Mouse (Mus musculus) liver, adult 2 months (tissue): ENCODE measurements around the gene Vmn1r218.

ENCODE experiments used
- CTCF ChIP-seq: fragments of 200-500 bp; IDR thresholded peaks from 2 replicates; pipeline ENCODE4 v1.5.1; 2011; ENCODE audit warnings: low read depth, low read length, control low read depth
- POLR2A ChIP-seq: fragments of 200-500 bp; IDR thresholded peaks from 2 replicates; pipeline ENCODE4 v1.6.1; 2011; ENCODE audit warnings: low read length, control low read depth; ENCODE audit not compliant: insufficient read depth; ENCODE audit errors: extremely low read depth

DNA sequence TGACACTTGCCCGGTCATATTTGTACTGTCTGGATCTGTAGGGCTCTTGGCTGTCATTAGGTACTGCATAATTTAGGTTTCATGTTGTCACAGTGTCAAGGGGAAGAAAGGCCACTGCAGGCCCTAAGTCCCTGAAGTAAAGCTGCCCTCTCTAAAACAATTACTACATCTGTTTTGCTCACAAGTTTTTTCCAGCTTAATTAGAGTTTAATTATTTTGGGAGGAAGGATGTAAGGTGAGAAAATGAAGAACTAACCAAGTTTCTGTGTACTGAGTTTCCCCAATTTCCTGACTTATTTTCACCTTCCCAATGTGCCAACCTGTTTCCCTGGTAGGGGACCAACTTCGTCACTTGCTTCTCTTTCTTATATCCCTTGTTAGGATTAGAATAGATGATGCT, 54.9 kb downstream of the Vmn1r218 start, which contains the start of gene Vmn1r220:
- TF ChIP-seq CTCF (no peak), POLR2A (no peak)
